Mouse (Mus musculus): ENCODE data around the gene Pram1. TPM values are rescaled to one million over a fixed set of nuclear protein-coding genes. Genes with fewer than 3 reads are reported as not detected.

Gene Pram1
- total RNA-seq, 2 experiments from 2014 or later: not detected

GRCm38 (mm10) chr17:33649781-33650475 lies 12.1 kb downstream of the Pram1 start:
- ATAC-seq (replicated peaks; ENCODE audit: low FRiP score, low TSS enrichment, poor library complexity, severe bottlenecking): peak; percentile 45; the same call in 1 of the 2 replicates

- no peak for ATAC-seq (replicated peaks; ENCODE audit: low FRiP score, low TSS enrichment, poor library complexity, severe bottlenecking)
These were observed 29.0 kb downstream of the Pram1 start for GRCm38 (mm10) chr17:33666813-33667212.

GRCm38 (mm10) chr17:33669681-33670080 lies 31.8 kb downstream of the Pram1 start:
- no peak for ATAC-seq (replicated peaks; ENCODE audit: low FRiP score, low TSS enrichment, poor library complexity, severe bottlenecking)

- ATAC-seq (replicated peaks; ENCODE audit: low FRiP score, low TSS enrichment, poor library complexity, severe bottlenecking): no peak
These were observed 36.0 kb downstream of the Pram1 start for GRCm38 (mm10) chr17:33673837-33674236.

- ATAC-seq (replicated peaks; ENCODE audit: low FRiP score, low TSS enrichment, poor library complexity, severe bottlenecking): no peak
These were observed 37.6 kb downstream of the Pram1 start for GRCm38 (mm10) chr17:33675452-33675851.

GRCm38 (mm10) chr17:33676086-33676485 lies 38.2 kb downstream of the Pram1 start:
- no peak for ATAC-seq (replicated peaks; ENCODE audit: low FRiP score, low TSS enrichment, poor library complexity, severe bottlenecking)

- no peak for ATAC-seq (replicated peaks; ENCODE audit: low FRiP score, low TSS enrichment, poor library complexity, severe bottlenecking)
These were observed 40.9 kb downstream of the Pram1 start for GRCm38 (mm10) chr17:33678771-33679170.

- ATAC-seq (replicated peaks; ENCODE audit: low FRiP score, low TSS enrichment, poor library complexity, severe bottlenecking): no peak
These were observed 43.9 kb downstream of the Pram1 start for GRCm38 (mm10) chr17:33681767-33682166.

GRCm38 (mm10) chr17:33684671-33685231 lies 46.9 kb downstream of the Pram1 start:
- ATAC-seq (replicated peaks; ENCODE audit: low FRiP score, low TSS enrichment, poor library complexity, severe bottlenecking): peak; percentile 78

- ATAC-seq (replicated peaks; ENCODE audit: low FRiP score, low TSS enrichment, poor library complexity, severe bottlenecking): peak; percentile 93
These were observed 47.4 kb downstream of the Pram1 start for GRCm38 (mm10) chr17:33685249-33685653.

GRCm38 (mm10) chr17:33686760-33687159 lies 48.9 kb downstream of the Pram1 start, which contains the start of gene Hnrnpm:
TSS of gene Hnrnpm (minus strand) at chr17:33686860.
- no peak for ATAC-seq (replicated peaks; ENCODE audit: low FRiP score, low TSS enrichment, poor library complexity, severe bottlenecking)

Other genes with a start within 250 kb of the Pram1 start
- gene Zfp101, start 243.4 kb upstream of the Pram1 start, total RNA-seq (2014; fragmentation: Nextera tagmentation): 21.7 and 34.5 TPM in 2 replicates
- gene Zfp101, start 243.4 kb upstream of the Pram1 start, total RNA-seq (2017): 20.5 and 37.3 TPM in 2 replicates
- gene Actl9, start 205.2 kb upstream of the Pram1 start, total RNA-seq (2014; fragmentation: Nextera tagmentation): not detected in 2 replicates
- gene Actl9, start 205.2 kb upstream of the Pram1 start, total RNA-seq (2017): not detected in 2 replicates
- 13.2 and 22.8 TPM in 2 replicates for gene Adamts10, start 113.9 kb upstream of the Pram1 start, total RNA-seq (2014; fragmentation: Nextera tagmentation)
- 5.4 and 6.6 TPM in 2 replicates for gene Adamts10, start 113.9 kb upstream of the Pram1 start, total RNA-seq (2017)
- 1.0 and 6.1 TPM in 2 replicates for gene Myo1f, start 82.3 kb upstream of the Pram1 start, total RNA-seq (2014; fragmentation: Nextera tagmentation)
- gene Myo1f, start 82.3 kb upstream of the Pram1 start, total RNA-seq (2017): 5.6 and 20.0 TPM in 2 replicates
- 34.3 and 57.7 TPM in 2 replicates for gene Zfp414, start 9.0 kb upstream of the Pram1 start, total RNA-seq (2014; fragmentation: Nextera tagmentation)
- 10.7 and 13.5 TPM in 2 replicates for gene Zfp414, start 9.0 kb upstream of the Pram1 start, total RNA-seq (2017)
- 579 and 611 TPM in 2 replicates for gene Hnrnpm, start 48.8 kb downstream of the Pram1 start, total RNA-seq (2014; fragmentation: Nextera tagmentation)
- gene Hnrnpm, start 48.8 kb downstream of the Pram1 start, total RNA-seq (2017): 338 and 437 TPM in 2 replicates
- gene March2, start 80.6 kb downstream of the Pram1 start, total RNA-seq (2014; fragmentation: Nextera tagmentation): 53.7 and 55.5 TPM in 2 replicates
- gene March2, start 80.6 kb downstream of the Pram1 start, total RNA-seq (2017): 33.4 and 48.1 TPM in 2 replicates
- gene Rab11b, start 122.5 kb downstream of the Pram1 start, total RNA-seq (2014; fragmentation: Nextera tagmentation): 98.0 and 144 TPM in 2 replicates
- 27.5 and 33.0 TPM in 2 replicates for gene Rab11b, start 122.5 kb downstream of the Pram1 start, total RNA-seq (2017)
- gene Angptl4, start 143.8 kb downstream of the Pram1 start, total RNA-seq (2014; fragmentation: Nextera tagmentation): 14.9 and 18.2 TPM in 2 replicates
- gene Angptl4, start 143.8 kb downstream of the Pram1 start, total RNA-seq (2017): 13.0 and 17.1 TPM in 2 replicates
- 12.0 and 19.7 TPM in 2 replicates for gene Kank3, start 172.5 kb downstream of the Pram1 start, total RNA-seq (2014; fragmentation: Nextera tagmentation)
- 1.6 and 2.4 TPM in 2 replicates for gene Kank3, start 172.5 kb downstream of the Pram1 start, total RNA-seq (2017)
- 3,294 and 3,898 TPM in 2 replicates for gene Rps28, start 186.5 kb downstream of the Pram1 start, total RNA-seq (2014; fragmentation: Nextera tagmentation)
- gene Rps28, start 186.5 kb downstream of the Pram1 start, total RNA-seq (2017): 3,120 and 3,626 TPM in 2 replicates
- gene Ndufa7, start 186.5 kb downstream of the Pram1 start, total RNA-seq (2014; fragmentation: Nextera tagmentation): 261 and 275 TPM in 2 replicates
- gene Ndufa7, start 186.5 kb downstream of the Pram1 start, total RNA-seq (2017): 85.6 and 250 TPM in 2 replicates
- 11.4 and 19.2 TPM in 2 replicates for gene Cd320, start 205.0 kb downstream of the Pram1 start, total RNA-seq (2014; fragmentation: Nextera tagmentation)
- 14.1 and 19.6 TPM in 2 replicates for gene Cd320, start 205.0 kb downstream of the Pram1 start, total RNA-seq (2017)
- not detected in 2 replicates for gene Gm7029, start 235.8 kb downstream of the Pram1 start, total RNA-seq (2014; fragmentation: Nextera tagmentation)
- gene Gm7029, start 235.8 kb downstream of the Pram1 start, total RNA-seq (2017): not detected in 2 replicates

Measured in megakaryocyte-erythroid progenitor cell, adult 5-6 weeks (primary cell).